Mouse (Mus musculus) heart, adult 8-10 months (tissue): ENCODE data around the gene Cntnap5a. TPM values are rescaled to one million over a fixed set of nuclear protein-coding genes. Genes with fewer than 3 reads are reported as not detected.
"Not testable (repeated sequence)": the region's sequence is repeated elsewhere in the genome, so short reads cannot be mapped to it uniquely, and the experiment has no call there.

ENCODE experiments used
- DNase-seq: peaks from one replicate; pipeline ENCODE4 v3.0.0; 2022; ENCODE audit warnings: low spot score
- total RNA-seq, 4 experiments: library from RNA; stranded (reverse); gene quantifications; 2 replicates each; pipeline ENCODE4 v1.2.4; 2022

Gene Cntnap5a
- total RNA-seq, 4 experiments from 2014 or later: not detected

DNA sequence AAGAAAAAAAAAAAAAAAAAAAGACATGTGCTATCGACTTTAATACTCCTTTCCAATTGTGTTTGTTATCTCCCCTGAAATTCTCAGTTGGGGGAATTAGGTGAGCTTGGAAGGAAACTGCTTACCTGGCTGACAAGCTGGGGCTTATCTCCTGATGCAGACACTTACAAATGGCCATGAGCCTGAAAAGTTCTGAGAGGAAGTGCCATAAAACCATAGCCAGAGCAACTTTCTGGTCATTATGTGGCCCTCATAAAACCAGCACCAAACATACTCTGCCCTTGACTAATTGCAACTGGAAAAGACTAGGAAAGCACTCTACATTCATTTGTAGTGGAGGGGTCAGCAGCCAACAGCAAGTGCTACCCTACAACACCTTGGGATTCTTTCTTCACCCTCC is 359.5 kb downstream of the Cntnap5a start:
- DNase-seq: no peak

GRCm38 (mm10) chr1:116107010-116107723 is 422.6 kb downstream of the Cntnap5a start:
- no peak for DNase-seq

DNA sequence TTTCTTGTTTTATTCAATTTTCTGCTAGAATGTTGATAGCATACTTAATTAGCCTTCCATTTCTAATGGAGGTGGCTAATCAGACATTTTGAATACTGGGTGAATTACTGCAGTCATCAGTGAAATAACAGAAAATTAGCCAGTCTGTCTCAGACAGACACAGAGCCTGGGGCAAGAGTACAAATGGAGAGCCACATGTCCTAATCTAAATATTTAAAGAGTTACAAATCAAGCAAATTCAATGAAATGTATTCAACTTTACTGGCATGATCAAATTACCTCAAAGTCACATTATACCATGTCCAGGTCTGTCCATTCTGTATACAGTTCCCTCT is 423.1 kb downstream of the Cntnap5a start:
- no peak for DNase-seq

- no peak for DNase-seq
Observed at GRCm38 (mm10) chr1:116108381-116108780, 423.8 kb downstream of the Cntnap5a start.

DNA sequence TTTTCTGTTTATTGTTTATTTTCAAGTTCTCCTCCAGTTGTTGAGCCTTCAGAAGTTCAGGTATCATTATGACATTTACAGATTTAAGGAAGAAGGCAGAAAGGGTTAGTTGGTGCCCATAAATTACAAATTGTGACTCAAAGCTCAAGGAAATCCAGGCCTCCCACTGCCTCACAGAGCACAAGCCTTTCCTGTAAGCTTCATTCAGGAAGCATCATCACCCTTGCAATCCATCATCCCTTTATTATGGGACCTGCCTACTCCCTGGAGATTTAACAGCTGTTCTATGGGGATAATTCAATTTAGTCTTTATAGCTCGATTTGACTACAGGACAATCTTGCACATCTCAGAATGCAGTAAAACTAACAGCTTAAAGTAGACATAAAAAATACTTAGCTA is 441.2 kb downstream of the Cntnap5a start:
- no peak for DNase-seq

DNA sequence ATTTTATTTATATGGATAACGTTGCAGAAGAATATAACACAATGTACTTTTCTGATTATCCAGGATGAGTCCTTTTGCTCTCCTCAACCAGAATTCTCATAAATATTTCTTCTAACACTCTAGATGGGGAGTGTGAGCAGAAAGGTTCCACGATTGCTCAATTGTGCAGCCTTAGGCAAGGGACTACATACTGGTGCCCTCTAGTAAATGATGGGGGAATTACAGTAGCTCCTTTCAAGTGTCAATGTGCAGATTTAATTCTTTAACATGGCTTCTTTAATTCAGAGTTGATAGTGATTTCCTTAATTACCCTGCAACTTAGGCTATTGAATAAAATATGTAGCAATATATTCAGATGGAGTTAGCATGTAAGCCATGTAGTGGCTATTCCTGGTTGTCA is 442.5 kb downstream of the Cntnap5a start:
- DNase-seq: no peak

GRCm38 (mm10) chr1:116128450-116129246 is 444.1 kb downstream of the Cntnap5a start:
- DNase-seq: no peak

GRCm38 (mm10) chr1:116132471-116132870 is 447.9 kb downstream of the Cntnap5a start:
- no peak for DNase-seq

GRCm38 (mm10) chr1:116149764-116150369 is 465.3 kb downstream of the Cntnap5a start:
- no peak for DNase-seq

DNA sequence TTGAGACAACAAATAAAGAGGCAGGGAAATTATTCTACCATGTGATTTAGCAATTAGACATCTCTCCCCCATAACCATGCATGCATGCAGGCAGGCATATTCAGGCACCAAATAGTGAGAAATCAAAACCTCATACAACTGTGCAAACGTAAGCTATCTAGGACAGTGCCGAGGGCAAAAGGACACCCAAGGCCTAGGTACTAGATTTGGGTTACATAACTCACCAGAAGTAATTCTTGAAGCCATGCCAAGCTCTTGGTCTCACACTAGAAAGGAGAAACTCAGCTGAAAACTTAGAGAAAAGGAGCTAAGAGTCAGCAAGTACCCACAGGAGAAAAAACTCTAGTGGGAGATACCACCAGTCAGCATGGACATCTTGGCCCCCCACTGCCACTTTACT is 499.9 kb downstream of the Cntnap5a start:
- DNase-seq: no peak

GRCm38 (mm10) chr1:116188142-116188541 is 503.6 kb downstream of the Cntnap5a start:
- DNase-seq: not testable (repeated sequence)

GRCm38 (mm10) chr1:116192299-116192698 is 507.7 kb downstream of the Cntnap5a start:
- DNase-seq: no peak

GRCm38 (mm10) chr1:116216883-116217282 is 532.3 kb downstream of the Cntnap5a start:
- DNase-seq: no peak

DNA sequence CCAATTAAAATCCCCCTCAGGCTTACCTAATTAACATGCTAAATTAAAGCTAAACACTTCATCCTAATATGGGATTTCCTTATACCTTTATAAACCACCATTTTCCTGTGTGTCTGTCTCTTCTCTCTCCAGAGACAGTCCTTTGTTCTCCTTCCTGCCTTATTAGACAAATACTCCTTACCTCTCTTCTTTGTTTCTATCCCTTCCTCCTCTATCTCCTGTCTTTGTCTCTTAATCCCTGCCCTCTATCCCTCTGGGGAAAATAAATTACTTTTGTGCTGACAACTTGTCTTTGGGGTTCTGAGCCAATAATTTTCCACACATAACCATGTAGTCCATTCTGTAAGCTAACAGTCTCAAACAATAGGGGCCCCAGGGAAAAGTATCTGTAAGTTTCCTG is 556.0 kb downstream of the Cntnap5a start:
- no peak for DNase-seq

DNA sequence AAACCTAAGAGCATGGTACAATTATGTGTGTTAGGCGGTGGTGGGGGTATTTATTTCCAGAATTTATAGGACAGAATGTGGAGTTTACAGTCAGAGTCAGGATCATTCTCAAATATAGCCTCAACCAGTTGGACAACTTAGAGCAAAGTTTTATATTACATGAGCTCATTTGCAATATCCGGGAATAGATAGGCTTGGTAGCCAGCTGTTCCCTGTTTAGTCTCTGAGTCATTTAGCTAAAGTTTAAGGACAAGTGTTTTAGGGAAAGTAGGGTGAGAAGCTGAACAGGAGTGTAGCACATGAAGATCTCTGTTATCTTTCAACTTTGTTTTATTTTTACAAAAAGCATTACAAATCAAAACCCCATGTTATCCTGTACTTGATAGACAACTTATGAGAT is 559.3 kb downstream of the Cntnap5a start:
- no peak for DNase-seq

GRCm38 (mm10) chr1:116281144-116281543 is 596.6 kb downstream of the Cntnap5a start:
- DNase-seq: no peak

DNA sequence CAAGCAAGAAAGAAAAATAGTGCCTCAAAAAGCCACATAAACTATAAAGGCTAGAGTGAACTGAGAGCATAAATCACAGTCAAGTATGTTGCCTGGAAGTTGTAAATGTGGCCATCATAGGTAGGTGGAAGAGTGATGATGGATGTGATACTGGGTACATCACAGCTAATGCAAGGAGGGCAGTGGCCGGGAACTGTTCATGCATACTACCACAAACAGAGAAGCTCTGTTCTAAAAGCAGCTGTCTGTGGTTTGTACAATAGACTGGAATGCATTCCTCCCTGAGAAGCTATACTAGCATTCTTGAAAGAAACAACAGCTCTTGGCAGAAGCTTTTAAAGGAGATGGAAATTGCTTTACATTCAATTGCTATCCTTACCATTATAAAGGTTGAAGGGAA is 599.4 kb downstream of the Cntnap5a start:
- DNase-seq: no peak

GRCm38 (mm10) chr1:116306555-116306954 is 622.0 kb downstream of the Cntnap5a start:
- DNase-seq: no peak

- DNase-seq: no peak
Observed at GRCm38 (mm10) chr1:116311512-116311911, 627.0 kb downstream of the Cntnap5a start.

- no peak for DNase-seq
Observed at GRCm38 (mm10) chr1:116313269-116313668, 628.7 kb downstream of the Cntnap5a start.

DNA sequence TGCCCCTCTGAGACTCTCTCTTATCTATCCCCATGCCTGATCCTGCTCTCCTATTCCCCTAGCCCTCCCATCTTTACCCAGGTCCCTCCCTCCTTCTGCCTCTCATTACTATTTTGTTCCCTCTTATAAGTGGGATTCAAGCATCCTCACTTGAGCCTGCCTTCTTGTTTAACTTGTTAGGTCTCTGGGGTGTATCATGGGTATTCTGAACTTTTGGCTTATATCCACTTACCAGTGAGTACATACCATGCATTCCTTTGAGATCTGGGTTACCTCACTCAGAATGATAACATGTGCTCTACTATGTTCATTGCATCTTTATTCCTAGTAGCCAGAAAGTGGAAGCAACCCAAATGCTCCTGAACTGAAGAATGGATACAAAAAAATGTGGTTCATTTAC is 639.9 kb downstream of the Cntnap5a start:
- DNase-seq: no peak

DNA sequence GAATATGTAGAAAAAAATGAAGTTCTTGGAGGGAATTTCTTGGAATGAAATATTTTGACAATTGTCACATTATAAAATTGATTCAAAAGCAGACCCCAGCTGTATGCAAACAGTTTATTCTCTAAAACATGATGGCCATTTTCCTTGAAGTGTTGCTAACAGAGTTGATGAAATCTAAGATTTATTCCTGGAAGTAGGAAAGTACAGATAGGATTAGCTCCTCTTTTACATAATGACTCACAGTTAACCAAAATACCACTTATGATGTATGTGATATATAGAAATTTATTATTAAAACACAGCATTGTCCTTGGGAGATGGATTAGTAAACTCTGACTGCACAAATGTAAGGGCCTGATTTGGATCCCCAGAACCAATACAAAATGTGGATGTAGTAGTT is 669.1 kb downstream of the Cntnap5a start:
- DNase-seq: no peak

DNA sequence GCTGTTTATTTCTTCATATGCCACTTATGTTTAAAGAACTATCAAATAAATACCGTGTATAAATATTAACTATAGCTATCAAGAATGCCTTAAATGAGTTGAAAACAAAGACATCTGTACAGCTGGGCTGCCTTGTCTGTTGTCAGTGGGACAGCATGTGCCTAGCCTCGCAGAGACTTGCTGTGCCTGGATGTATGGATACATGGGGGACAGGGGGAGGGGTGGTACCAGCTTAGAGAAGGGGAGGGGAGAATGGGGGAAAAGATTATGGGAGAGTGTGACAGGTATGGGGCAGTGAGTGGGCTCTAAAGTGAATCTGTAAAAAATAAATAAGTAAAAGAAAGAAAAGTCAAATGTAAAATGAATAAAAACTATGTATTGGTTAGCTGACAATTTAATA is 681.0 kb downstream of the Cntnap5a start:
- no peak for DNase-seq
